Mouse (Mus musculus) monocyte, adult 5-6 weeks (primary cell): ENCODE results near the gene Sis. TPM values are rescaled to one million over a fixed set of nuclear protein-coding genes. Genes with fewer than 3 reads are reported as not detected.

Experiments
- ATAC-seq: fragments of 153-309, 156-312 bp; replicated peaks from 2 replicates; pipeline ENCODE4 v1.8.0; 2017; ENCODE audit warnings: mild to moderate bottlenecking; ENCODE audit not compliant: low TSS enrichment, insufficient number of reproducible peaks, severe bottlenecking, poor library complexity, low FRiP score
- total RNA-seq: library from RNA; stranded (forward); fragments of 200-1000, 200-491, 200-594 nt; gene quantifications from 3 replicates; pipeline ENCODE4 v1.2.3, GENCODE M21; 2017

The Sis gene
- not detected in 3 replicates for total RNA-seq

GRCm38 (mm10) chr3:72967675-72968074 lies at the start of gene Sis:
Gene Sis (minus strand): TSS chr3:72967863.
- no peak for ATAC-seq

GRCm38 (mm10) chr3:73006045-73006444 lies 38.4 kb upstream of the Sis start:
- ATAC-seq: no peak

GRCm38 (mm10) chr3:73002933-73003696 lies 35.5 kb upstream of the Sis start:
- no peak for ATAC-seq

- no peak for ATAC-seq
Observed at GRCm38 (mm10) chr3:72997517-72997916, 29.9 kb upstream of the Sis start.

- ATAC-seq: no peak
Observed at GRCm38 (mm10) chr3:72990992-72991391, 23.3 kb upstream of the Sis start.

- no peak for ATAC-seq
Observed at GRCm38 (mm10) chr3:72976602-72977001, 8.9 kb upstream of the Sis start.

GRCm38 (mm10) chr3:72918919-72919526 lies 48.6 kb downstream of the Sis start:
- ATAC-seq: no peak

- no peak for ATAC-seq
Observed at GRCm38 (mm10) chr3:72882501-72882900, 85.2 kb downstream of the Sis start.

GRCm38 (mm10) chr3:72868141-72868540 lies 99.5 kb downstream of the Sis start:
- ATAC-seq: no peak

GRCm38 (mm10) chr3:72858738-72859137 lies 108.9 kb downstream of the Sis start:
- ATAC-seq: no peak

- ATAC-seq: no peak
Observed at GRCm38 (mm10) chr3:72855405-72855804, 112.3 kb downstream of the Sis start.

GRCm38 (mm10) chr3:72840641-72841040 lies 127.0 kb downstream of the Sis start:
- no peak for ATAC-seq

Other genes starting within 250 kb of the Sis start
- not detected in 3 replicates for gene Slitrk3, start 89.9 kb upstream of the Sis start, total RNA-seq